Mouse (Mus musculus) spleen, adult 2 months (tissue): Measurements from ENCODE around the gene Plxnb1. TPM values are rescaled to one million over a fixed set of nuclear protein-coding genes. Genes with fewer than 3 reads are reported as not detected.

Source experiments
- DNase-seq, 2 experiments: peaks; one replicate each; pipeline versions ENCODE4 v3.0.0 to v3.0.0-alpha.2; 2012 to 2021; ENCODE audit warnings: low spot score in 2 of 2, low read depth in 1 of 2
- H3K27ac ChIP-seq: fragments of 200-500 bp; 2 replicates; pipeline ENCODE4 v1.5.1; 2012; ENCODE audit warnings: low read length, inconsistent platforms; ENCODE audit not compliant: insufficient read depth
- H3K27me3 ChIP-seq: fragments of 200-500 bp; 2 replicates; pipeline ENCODE4 v1.6.1; 2012; ENCODE audit warnings: mild to moderate bottlenecking, moderate library complexity, low read length, inconsistent platforms; ENCODE audit not compliant: control insufficient read depth, insufficient read depth
- H3K36me3 ChIP-seq: fragments of 200-500 bp; 2 replicates; pipeline ENCODE4 v1.6.1; 2012; ENCODE audit warnings: mild to moderate bottlenecking, low read length, inconsistent platforms; ENCODE audit not compliant: control insufficient read depth, insufficient read depth
- H3K4me1 ChIP-seq: fragments of 200-500 bp; 2 replicates; pipeline ENCODE4 v1.6.1; 2011; ENCODE audit warnings: inconsistent platforms; ENCODE audit not compliant: control insufficient read depth, insufficient read depth, insufficient read length
- H3K4me3 ChIP-seq: fragments of 200-500 bp; 2 replicates; pipeline ENCODE4 v1.5.1; 2011; ENCODE audit warnings: mild to moderate bottlenecking, inconsistent platforms; ENCODE audit not compliant: insufficient read depth, insufficient read length; ENCODE audit errors: extremely low read depth
- CTCF ChIP-seq: fragments of 200-500 bp; IDR thresholded peaks from 2 replicates; pipeline ENCODE4 v1.5.1; 2011; ENCODE audit warnings: mild to moderate bottlenecking, inconsistent platforms; ENCODE audit not compliant: insufficient read depth, insufficient read length, insufficient replicate concordance; ENCODE audit errors: extremely low read depth
- POLR2A ChIP-seq: fragments of 200-500 bp; IDR thresholded peaks from 2 replicates; pipeline ENCODE4 v1.6.1; 2011; ENCODE audit warnings: low read depth, low read length, inconsistent platforms
- WGBS: fragments of 180-500 bp; shearing (Covaris S2); methylation state at CpG from one replicate; pipeline ENCODE4 v1.1.7; 2018; 5-methylcytosine and 5-hydroxymethylcytosine counted together
- polyA plus RNA-seq: library from polyadenylated mRNA; depleted of rRNA; stranded (reverse); fragments of >200 nt; gene quantifications from 2 replicates; pipeline ENCODE4 v1.2.3, GENCODE M21; 2012

Plxnb1 gene
- polyA plus RNA-seq, 1 experiment: 10.4 TPM

DNA sequence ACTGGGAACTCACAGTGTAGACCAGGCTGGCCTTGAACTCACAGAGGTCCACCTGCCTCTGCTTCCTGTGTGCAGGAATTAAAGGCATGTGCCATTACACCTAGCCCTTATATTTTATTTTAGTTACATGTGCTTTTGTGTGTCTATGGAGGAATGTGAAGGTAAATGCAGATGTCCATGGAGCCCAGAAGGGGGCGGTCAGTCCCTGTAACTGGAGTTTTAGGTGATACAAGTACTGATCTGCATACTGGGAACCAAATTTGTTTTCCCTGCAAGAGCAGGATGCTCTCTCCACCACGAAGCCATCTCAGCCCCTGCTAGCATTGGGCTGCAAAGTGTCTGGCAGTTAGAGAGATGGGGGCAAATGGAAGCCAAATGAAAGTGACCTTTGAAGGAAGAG, 10.3 kb upstream of the Plxnb1 start:
- Histone ChIP-seq H3K4me1 (peaks cover 4% of the 10 kb centered on the region; the same call in 1 of the 2 replicates), H3K27me3 (no peaks in the 10 kb centered on the region), H3K36me3 (peaks cover 5% of the 10 kb centered on the region), H3K4me3 (no peak overlapping the region), H3K27ac (no peak overlapping the region)
- TF ChIP-seq CTCF (peak; percentile 15; the same call in 1 of the 2 replicates), POLR2A (no peak)
- 31% methylated on average over 2 of the region's 2 CpGs for WGBS
- DNase-seq: no peak

GRCm38 (mm10) chr9:109087987-109088386, 7.2 kb upstream of the Plxnb1 start:
- H3K36me3 ChIP-seq: peaks cover 12% of the 10 kb centered on the region
- no peak overlapping the region for H3K4me3 ChIP-seq
- peaks cover 3% of the 10 kb centered on the region; the same call in 1 of the 2 replicates for H3K4me1 ChIP-seq
- H3K27me3 ChIP-seq: no peaks in the 10 kb centered on the region
- no peak for TF ChIP-seq CTCF
- no peak for TF ChIP-seq POLR2A
- 47% methylated on average over 5 of the region's 5 CpGs for whole genome bisulfite sequencing
- H3K27ac ChIP-seq: no peak overlapping the region
- no peak for DNase-seq

- TF ChIP-seq POLR2A: no peak
- TF ChIP-seq CTCF: no peak
- Histone ChIP-seq H3K36me3 (peaks cover 12% of the 10 kb centered on the region), H3K4me3 (no peak overlapping the region), H3K27me3 (peaks cover under 1% of the 10 kb centered on the region), H3K4me1 (peaks cover 1% of the 10 kb centered on the region), H3K27ac (no peak overlapping the region)
- 92% methylated on average over 15 of the region's 15 CpGs for WGBS
- no peak for DNase-seq
These were observed 4.7 kb upstream of the Plxnb1 start for GRCm38 (mm10) chr9:109090446-109090845.

DNA sequence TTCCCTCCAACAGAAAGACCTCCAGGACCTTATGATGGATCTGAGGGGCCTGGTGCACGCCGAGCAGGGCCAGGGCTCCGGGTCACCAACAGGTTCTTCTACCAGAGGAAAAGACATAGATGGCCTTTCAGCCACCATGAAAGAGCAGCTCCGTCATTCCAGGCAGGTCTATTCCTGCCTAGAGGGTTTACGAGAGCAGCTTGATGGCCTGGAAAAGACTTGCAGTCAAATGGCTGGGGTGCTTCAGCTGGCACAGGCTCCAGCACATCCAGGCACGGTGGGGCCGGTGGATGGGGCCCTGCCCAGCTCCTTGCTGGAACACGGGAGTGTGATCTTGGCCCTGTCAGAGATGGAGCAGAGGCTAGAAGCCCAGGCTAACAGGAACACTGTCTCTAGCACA, 3.4 kb upstream of the Plxnb1 start:
- Histone ChIP-seq H3K27me3 (peaks cover 4% of the 10 kb centered on the region), H3K4me1 (peaks cover 4% of the 10 kb centered on the region), H3K27ac (no peak overlapping the region), H3K4me3 (no peak overlapping the region), H3K36me3 (peaks cover 12% of the 10 kb centered on the region)
- no peak for DNase-seq
- 95% methylated on average over 8 of the region's 8 CpGs for WGBS
- TF ChIP-seq CTCF (no peak), POLR2A (no peak)

DNA sequence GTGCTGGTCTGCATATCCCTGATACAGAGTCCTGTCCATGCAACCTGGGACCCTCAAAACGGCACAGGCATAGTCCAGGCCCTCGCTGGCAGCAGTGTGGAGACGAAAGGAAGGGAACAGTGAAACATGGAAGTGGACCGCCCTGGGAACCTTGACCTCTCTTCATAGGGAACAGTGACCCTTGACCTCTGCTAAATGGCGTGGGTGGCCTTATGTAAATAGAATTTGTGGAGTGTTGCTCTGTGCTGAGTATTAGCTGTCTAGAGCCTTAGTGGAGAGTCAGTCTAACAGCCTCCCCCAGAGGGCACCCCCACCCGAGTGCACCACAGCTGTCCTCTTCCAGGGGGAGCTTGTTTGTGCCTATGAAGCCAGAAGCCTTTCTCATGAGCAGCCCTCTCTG, 2.4 kb upstream of the Plxnb1 start:
- peaks cover 4% of the 10 kb centered on the region for H3K4me1 ChIP-seq
- H3K27me3 ChIP-seq: peaks cover 4% of the 10 kb centered on the region
- TF ChIP-seq CTCF (no peak), POLR2A (no peak)
- H3K36me3 ChIP-seq: peaks cover 12% of the 10 kb centered on the region
- H3K27ac ChIP-seq: no peak overlapping the region
- no peak for DNase-seq
- WGBS: 97% methylated on average over 6 of the region's 6 CpGs
- no peak overlapping the region for H3K4me3 ChIP-seq

- TF ChIP-seq POLR2A (no peak), CTCF (no peak)
- no peak overlapping the region for H3K4me3 ChIP-seq
- 54% methylated on average over 11 of the region's 11 CpGs for WGBS
- peaks cover 12% of the 10 kb centered on the region for H3K36me3 ChIP-seq
- H3K27me3 ChIP-seq: peaks cover 4% of the 10 kb centered on the region
- DNase-seq: no peak
- no peak overlapping the region for H3K27ac ChIP-seq
- H3K4me1 ChIP-seq: peaks cover 4% of the 10 kb centered on the region
These were observed 1.2 kb upstream of the Plxnb1 start for GRCm38 (mm10) chr9:109093786-109094552.

GRCm38 (mm10) chr9:109094553-109095136, 544 bp upstream of the Plxnb1 start:
- Histone ChIP-seq H3K27ac (no peak overlapping the region), H3K27me3 (peaks cover 4% of the 10 kb centered on the region), H3K4me3 (peak overlapping the region; percentile 64; the same call in 1 of the 2 replicates), H3K4me1 (peaks cover 4% of the 10 kb centered on the region), H3K36me3 (peaks cover 9% of the 10 kb centered on the region)
- DNase-seq: no peak
- TF ChIP-seq CTCF (no peak), POLR2A (no peak)
- 13% methylated on average over 21 of the region's 21 CpGs for WGBS
